ENCODE assay signal across 21 mouse cellular contexts in genomic region chr3:154755225-154755624, GRCm38 (mm10).
"Had no signal": no experiment of that assay in that cellular context is flagged by ENCODE, and none has a peak within 500 bp of the region (broad histone marks: within the 10 kb centered on the region; RNA-seq: fewer than 3 reads in every experiment).

No protein-coding gene starts in this region.

- H3K4me1 ChIP-seq: heart, embryonic 12.5 days; hindbrain, embryonic 12.5 days; limb, embryonic 15.5 days; liver, embryonic 12.5 days had no signal

- H3K4me3 ChIP-seq: heart, adult 2 months; heart, embryonic 12.5 days; hindbrain, embryonic 10.5 days; hindbrain, embryonic 12.5 days; layer of hippocampus, adult 2 months; left cerebral cortex, adult 2 months; limb, embryonic 13.5 days; limb, embryonic 15.5 days; liver, embryonic 12.5 days had no signal

- H3K27ac ChIP-seq: heart, adult 2 months; hindbrain, embryonic 10.5 days; hindbrain, embryonic 12.5 days; hindbrain, embryonic 14.5 days; layer of hippocampus, adult 2 months; left cerebral cortex, adult 2 months; limb, embryonic 13.5 days; limb, embryonic 15.5 days; liver, embryonic 12.5 days; liver, embryonic 14.5 days had no signal

- H3K9ac ChIP-seq: heart, embryonic 12.5 days; hindbrain, embryonic 12.5 days; hindbrain, embryonic 14.5 days; limb, embryonic 13.5 days; limb, embryonic 15.5 days; liver, embryonic 12.5 days; liver, embryonic 14.5 days had no signal

- H3K9me3 ChIP-seq: heart, embryonic 12.5 days; hindbrain, embryonic 10.5 days; hindbrain, embryonic 12.5 days; limb, embryonic 13.5 days; limb, embryonic 15.5 days; liver, embryonic 12.5 days had no signal

- ATAC-seq: hindbrain, embryonic 16.5 days; inflammation-experienced regulatory T-cells, adult 6 months; intestine, postnatal 0 days; liver, embryonic 12.5 days had no signal

- H3K4me2 ChIP-seq: heart, embryonic 12.5 days; hindbrain, embryonic 12.5 days; hindbrain, embryonic 14.5 days; limb, embryonic 13.5 days; limb, embryonic 15.5 days; liver, embryonic 12.5 days had no signal

- H3K27me3 ChIP-seq: heart, embryonic 12.5 days; hindbrain, embryonic 12.5 days; limb, embryonic 13.5 days; limb, embryonic 15.5 days; liver, embryonic 12.5 days had no signal

- H3K36me3 ChIP-seq: heart, embryonic 12.5 days; hindbrain, embryonic 10.5 days; hindbrain, embryonic 12.5 days; limb, embryonic 13.5 days; limb, embryonic 15.5 days; liver, embryonic 12.5 days had no signal

- DNase-seq: gastrocnemius, postnatal 14 days; gastrocnemius, postnatal 36 days; heart, adult 11 months; heart, adult 2 months; kidney, adult 18-20 months; kidney, adult 8-10 months; kidney, postnatal 10 days; kidney, postnatal 25 days had no signal
